Mouse (Mus musculus) hindbrain, embryonic 10.5 days (tissue): ENCODE data around the gene Gm20822. TPM values are rescaled to one million over a fixed set of nuclear protein-coding genes. Genes with fewer than 3 reads are reported as not detected.
"Not testable (repeated sequence)": the region's sequence is repeated elsewhere in the genome, so short reads cannot be mapped to it uniquely, and the experiment has no call there.

Experiments used
- DNase-seq: peaks from one replicate; pipeline ENCODE4 v3.0.0-alpha.2; 2017; ENCODE audit warnings: low spot score
- H3K27ac ChIP-seq: fragments of 300-500 bp; sonication (generic); 2 replicates; pipeline ENCODE4 v1.5.1; 2016; ENCODE audit warnings: mild to moderate bottlenecking, moderate library complexity
- H3K27me3 ChIP-seq: fragments of 300-500 bp; sonication (generic); 2 replicates; pipeline ENCODE4 v1.6.1; 2016; ENCODE audit warnings: mild to moderate bottlenecking; ENCODE audit not compliant: poor library complexity, insufficient read depth, severe bottlenecking
- H3K36me3 ChIP-seq: fragments of 300-500 bp; sonication (generic); 2 replicates; pipeline ENCODE4 v1.6.1; 2016; ENCODE audit warnings: mild to moderate bottlenecking, moderate library complexity
- H3K4me1 ChIP-seq: fragments of 300-500 bp; sonication (generic); replicated peaks from 2 replicates; pipeline ENCODE4 v1.6.1; 2016; ENCODE audit warnings: mild to moderate bottlenecking
- H3K4me3 ChIP-seq: fragments of 300-500 bp; sonication (generic); 2 replicates; pipeline ENCODE4 v1.5.1; 2016; ENCODE audit warnings: mild to moderate bottlenecking, moderate library complexity
- H3K9me3 ChIP-seq: fragments of 300-500 bp; sonication (generic); 2 replicates; pipeline ENCODE4 v1.6.1; 2016; ENCODE audit warnings: mild to moderate bottlenecking, moderate library complexity
- WGBS: fragments of 180-500 bp; shearing (Covaris S2); methylation state at CpG from one replicate; pipeline ENCODE4 v1.1.7; 2016; 5-methylcytosine and 5-hydroxymethylcytosine counted together
- polyA plus RNA-seq: library from polyadenylated mRNA; unstranded; fragments of >200 nt; fragmentation: Nextera tagmentation; extraction: Ambion mirVana; gene quantifications from 2 replicates; pipeline ENCODE4 v1.2.1, GENCODE M21; 2016

Gene Gm20822
- polyA plus RNA-seq: not detected in 2 replicates

DNA sequence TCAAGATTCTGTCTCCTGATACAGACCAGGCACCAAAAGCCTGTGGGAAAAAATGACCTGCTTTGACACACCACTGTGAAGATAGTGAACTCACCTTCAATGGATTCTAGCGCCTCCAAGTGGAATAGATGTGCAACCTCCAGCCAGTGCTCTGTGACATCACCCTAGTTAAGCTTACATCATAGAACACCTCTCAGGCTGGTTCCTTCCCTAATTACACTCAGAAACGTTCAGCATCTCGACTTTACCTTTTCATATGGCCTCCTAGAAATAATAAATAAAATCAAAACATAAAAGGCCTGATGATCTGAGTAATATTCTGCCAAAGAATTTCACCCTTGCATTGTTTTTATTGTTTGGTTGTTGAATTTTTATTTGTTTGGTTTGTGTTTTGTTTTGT, at the start of gene Gm20822:
Gene Gm20822, minus strand, starts transcription at position 101 of the 400 bp plus-strand sequence.
- H3K4me3 ChIP-seq, H3K27ac ChIP-seq, DNase-seq, H3K4me1 ChIP-seq, H3K9me3 ChIP-seq, H3K36me3 ChIP-seq, H3K27me3 ChIP-seq: not testable (repeated sequence)
- WGBS: no CpG with 5 or more reads among the region's 3 CpGs
